Mouse (Mus musculus): ENCODE measurements at regions not wholly inside any gene's neighbourhood (a gene's known extent, or its start where the extent isn't known, plus 50 kb on each side); places are given as distances from the start of the nearest gene placed in this dataset.

DNA sequence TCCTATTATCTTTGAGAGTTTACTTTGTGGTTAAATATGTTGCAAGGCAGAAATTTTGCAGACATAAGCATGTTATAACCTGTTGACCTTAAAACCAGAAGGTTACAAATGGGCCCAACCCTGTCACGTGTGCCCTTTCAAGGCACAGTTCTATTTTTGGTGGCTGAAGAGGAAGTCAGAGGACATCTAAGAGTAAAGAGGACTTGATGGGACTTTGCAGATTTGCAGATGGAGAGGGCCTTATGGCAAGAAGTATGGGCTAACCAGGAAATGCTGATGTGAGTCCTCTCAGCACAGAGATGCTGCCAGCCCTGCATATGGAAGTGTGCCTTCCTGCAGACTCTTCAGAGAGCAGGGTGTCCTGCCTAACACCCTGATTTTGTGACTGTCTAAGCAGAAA is 101.6 kb upstream of the Ednrb start:
- no peak for ATAC-seq (ENCODE audit: insufficient number of reproducible peaks, insufficient read depth, low FRiP score, low read depth)
- 29% methylated on average over 1 of the region's 1 CpGs for WGBS

GRCm38 (mm10) chr14:103939867-103940266 is 95.7 kb upstream of the Ednrb start:
- Histone ChIP-seq H3K4me1 (ENCODE audit: control insufficient read depth, insufficient read depth, low read length) (no peaks in the 10 kb centered on the region), H3K4me3 (ENCODE audit: low read depth, low read length) (no peak overlapping the region), H3K9me3 (ENCODE audit: control insufficient read depth, low read depth, low read length) (no peaks in the 10 kb centered on the region), H3K27ac (ENCODE audit: low read length) (no peak overlapping the region), H3K27me3 (ENCODE audit: control insufficient read depth, insufficient read depth, low read length) (no peaks in the 10 kb centered on the region), H3K36me3 (ENCODE audit: control insufficient read depth, insufficient read depth, low read length) (no peaks in the 10 kb centered on the region), H3K4me2 (replicated peaks; ENCODE audit: low read depth, low read length) (no peak overlapping the region), H3K9ac (replicated peaks; ENCODE audit: low read depth, low read length) (no peak overlapping the region)
- WGBS, result 14% methylated on average over 3 of the region's 3 CpGs
- ATAC-seq (ENCODE audit: insufficient number of reproducible peaks, insufficient read depth, low FRiP score, low read depth), result no peak

More for the DNA sequence above, 101.6 kb upstream of the Ednrb start:
- Histone ChIP-seq H3K9me3 (ENCODE audit: control insufficient read depth, low read depth, low read length) (no peaks in the 10 kb centered on the region), H3K27ac (ENCODE audit: low read length) (no peak overlapping the region), H3K4me1 (ENCODE audit: control insufficient read depth, insufficient read depth, low read length) (0 out of 2 replicates have a peak, but pooled peaks cover 2% of the 10 kb centered on the region), H3K4me3 (ENCODE audit: low read depth, low read length) (no peak overlapping the region), H3K9ac (replicated peaks; ENCODE audit: low read depth, low read length) (no peak overlapping the region), H3K4me2 (replicated peaks; ENCODE audit: low read depth, low read length) (no peak overlapping the region), H3K27me3 (ENCODE audit: control insufficient read depth, insufficient read depth, low read length) (no peaks in the 10 kb centered on the region), H3K36me3 (ENCODE audit: control insufficient read depth, insufficient read depth, low read length) (no peaks in the 10 kb centered on the region)

- Histone ChIP-seq H3K4me2 (replicated peaks; ENCODE audit: low read depth, low read length) (no peak overlapping the region), H3K9me3 (ENCODE audit: control insufficient read depth, low read depth, low read length) (no peaks in the 10 kb centered on the region), H3K4me3 (ENCODE audit: low read depth, low read length) (no peak overlapping the region), H3K36me3 (ENCODE audit: control insufficient read depth, insufficient read depth, low read length) (no peaks in the 10 kb centered on the region), H3K27ac (ENCODE audit: low read length) (no peak overlapping the region), H3K27me3 (ENCODE audit: control insufficient read depth, insufficient read depth, low read length) (no peaks in the 10 kb centered on the region), H3K4me1 (ENCODE audit: control insufficient read depth, insufficient read depth, low read length) (no peaks in the 10 kb centered on the region), H3K9ac (replicated peaks; ENCODE audit: low read depth, low read length) (no peak overlapping the region)
- WGBS, result 83% methylated on average over 5 of the region's 5 CpGs
- ATAC-seq (ENCODE audit: insufficient number of reproducible peaks, insufficient read depth, low FRiP score, low read depth), result no peak
Measured at GRCm38 (mm10) chr14:103938937-103939336, 94.7 kb upstream of the Ednrb start.

- WGBS, result 86% methylated on average over 9 of the region's 9 CpGs
- Histone ChIP-seq H3K27me3 (ENCODE audit: control insufficient read depth, insufficient read depth, low read length) (no peaks in the 10 kb centered on the region), H3K36me3 (ENCODE audit: control insufficient read depth, insufficient read depth, low read length) (no peaks in the 10 kb centered on the region), H3K4me3 (ENCODE audit: low read depth, low read length) (no peak overlapping the region), H3K27ac (ENCODE audit: low read length) (no peak overlapping the region), H3K4me1 (ENCODE audit: control insufficient read depth, insufficient read depth, low read length) (no peaks in the 10 kb centered on the region), H3K4me2 (replicated peaks; ENCODE audit: low read depth, low read length) (no peak overlapping the region), H3K9ac (replicated peaks; ENCODE audit: low read depth, low read length) (no peak overlapping the region), H3K9me3 (ENCODE audit: control insufficient read depth, low read depth, low read length) (no peaks in the 10 kb centered on the region)
- ATAC-seq (ENCODE audit: insufficient number of reproducible peaks, insufficient read depth, low FRiP score, low read depth), result no peak
Measured at GRCm38 (mm10) chr14:103938201-103938600, 94.0 kb upstream of the Ednrb start.

DNA sequence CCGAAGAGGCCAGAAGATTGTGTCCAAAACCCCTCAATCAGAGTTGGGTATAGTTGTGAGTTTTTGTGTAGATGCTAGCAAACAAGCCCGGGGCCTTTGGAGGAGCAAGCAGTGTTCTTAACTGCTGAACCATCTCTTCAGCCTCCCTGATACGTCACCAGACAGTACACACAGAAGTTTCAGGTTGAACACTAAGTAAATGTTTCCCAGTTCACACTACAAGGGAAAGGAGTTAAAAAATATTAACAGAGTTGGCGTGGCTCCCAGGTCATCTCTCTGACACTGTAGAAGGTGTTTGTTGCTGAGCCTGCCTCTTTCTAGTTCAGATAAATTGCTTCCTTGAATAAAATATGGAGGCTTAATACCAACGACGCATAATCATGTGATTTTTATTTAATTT is 93.5 kb upstream of the Ednrb start:
- no peaks in the 10 kb centered on the region for H3K27me3 ChIP-seq (ENCODE audit: control insufficient read depth, insufficient read depth, low read length)
- H3K9ac ChIP-seq (replicated peaks; ENCODE audit: low read depth, low read length), result no peak overlapping the region
- H3K4me2 ChIP-seq (replicated peaks; ENCODE audit: low read depth, low read length), result no peak overlapping the region
- no peak overlapping the region for H3K4me3 ChIP-seq (ENCODE audit: low read depth, low read length)
- H3K27ac ChIP-seq (ENCODE audit: low read length), result no peak overlapping the region
- H3K36me3 ChIP-seq (ENCODE audit: control insufficient read depth, insufficient read depth, low read length), result no peaks in the 10 kb centered on the region
- no peak for ATAC-seq (ENCODE audit: insufficient number of reproducible peaks, insufficient read depth, low FRiP score, low read depth)
- 80% methylated on average over 6 of the region's 6 CpGs for WGBS
- no peaks in the 10 kb centered on the region for H3K9me3 ChIP-seq (ENCODE audit: control insufficient read depth, low read depth, low read length)
- no peaks in the 10 kb centered on the region for H3K4me1 ChIP-seq (ENCODE audit: control insufficient read depth, insufficient read depth, low read length)

DNA sequence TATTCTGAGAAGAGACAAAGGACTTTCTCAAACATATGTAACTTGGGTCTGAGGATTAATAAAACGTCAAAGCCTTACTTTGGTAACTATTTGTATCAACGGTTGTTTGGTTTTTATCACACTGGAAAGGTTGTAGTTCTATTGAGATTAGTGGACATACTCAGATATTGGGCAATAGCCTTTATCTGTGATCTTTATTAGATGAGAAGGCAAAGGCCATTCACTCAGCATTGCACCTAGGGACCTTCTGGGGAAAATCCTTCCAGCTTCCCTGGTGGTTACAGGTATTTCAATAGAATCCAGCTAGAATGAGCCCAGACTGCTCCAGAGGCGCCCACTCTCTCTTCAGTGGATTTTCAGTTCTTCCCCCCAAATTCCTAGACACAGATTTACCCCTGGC is 89.6 kb upstream of the Ednrb start:
- no peak for ATAC-seq (ENCODE audit: insufficient number of reproducible peaks, insufficient read depth, low FRiP score, low read depth)
- H3K4me2 ChIP-seq (replicated peaks; ENCODE audit: low read depth, low read length), result no peak overlapping the region
- H3K4me1 ChIP-seq (ENCODE audit: control insufficient read depth, insufficient read depth, low read length), result no peaks in the 10 kb centered on the region
- H3K27ac ChIP-seq (ENCODE audit: low read length), result no peak overlapping the region
- no peaks in the 10 kb centered on the region for H3K9me3 ChIP-seq (ENCODE audit: control insufficient read depth, low read depth, low read length)
- H3K27me3 ChIP-seq (ENCODE audit: control insufficient read depth, insufficient read depth, low read length), result no peaks in the 10 kb centered on the region
- whole genome bisulfite sequencing, result 73% methylated on average over 3 of the region's 3 CpGs
- H3K9ac ChIP-seq (replicated peaks; ENCODE audit: low read depth, low read length), result no peak overlapping the region
- no peaks in the 10 kb centered on the region for H3K36me3 ChIP-seq (ENCODE audit: control insufficient read depth, insufficient read depth, low read length)
- no peak overlapping the region for H3K4me3 ChIP-seq (ENCODE audit: low read depth, low read length)

DNA sequence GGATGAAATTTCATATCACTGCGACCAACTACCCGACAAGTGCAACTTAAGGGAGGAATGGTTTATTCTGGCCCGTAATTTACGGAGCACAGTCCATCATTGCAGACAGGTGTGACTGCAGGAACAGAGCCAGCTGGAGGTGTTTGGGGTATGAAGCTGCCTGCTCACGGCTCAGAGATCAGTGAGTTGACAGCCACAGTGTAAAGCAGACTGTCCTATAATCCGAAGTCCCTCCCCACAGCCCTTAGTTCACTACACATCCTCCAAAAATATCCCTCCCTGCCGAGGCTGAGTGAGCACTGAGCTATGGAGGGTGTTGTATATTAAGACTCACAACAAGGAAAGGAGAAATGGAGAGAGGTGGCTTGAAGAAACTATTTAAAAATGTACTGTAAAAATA is 88.0 kb upstream of the Ednrb start:
- H3K4me2 ChIP-seq (replicated peaks; ENCODE audit: low read depth, low read length), result no peak overlapping the region
- H3K4me1 ChIP-seq (ENCODE audit: control insufficient read depth, insufficient read depth, low read length), result no peaks in the 10 kb centered on the region
- H3K4me3 ChIP-seq (ENCODE audit: low read depth, low read length), result no peak overlapping the region
- ATAC-seq (ENCODE audit: insufficient number of reproducible peaks, insufficient read depth, low FRiP score, low read depth), result no peak
- H3K36me3 ChIP-seq (ENCODE audit: control insufficient read depth, insufficient read depth, low read length), result no peaks in the 10 kb centered on the region
- H3K27me3 ChIP-seq (ENCODE audit: control insufficient read depth, insufficient read depth, low read length), result no peaks in the 10 kb centered on the region
- no peak overlapping the region for H3K27ac ChIP-seq (ENCODE audit: low read length)
- no peak overlapping the region for H3K9ac ChIP-seq (replicated peaks; ENCODE audit: low read depth, low read length)
- WGBS, result 51% methylated on average over 7 of the region's 7 CpGs
- no peaks in the 10 kb centered on the region for H3K9me3 ChIP-seq (ENCODE audit: control insufficient read depth, low read depth, low read length)

DNA sequence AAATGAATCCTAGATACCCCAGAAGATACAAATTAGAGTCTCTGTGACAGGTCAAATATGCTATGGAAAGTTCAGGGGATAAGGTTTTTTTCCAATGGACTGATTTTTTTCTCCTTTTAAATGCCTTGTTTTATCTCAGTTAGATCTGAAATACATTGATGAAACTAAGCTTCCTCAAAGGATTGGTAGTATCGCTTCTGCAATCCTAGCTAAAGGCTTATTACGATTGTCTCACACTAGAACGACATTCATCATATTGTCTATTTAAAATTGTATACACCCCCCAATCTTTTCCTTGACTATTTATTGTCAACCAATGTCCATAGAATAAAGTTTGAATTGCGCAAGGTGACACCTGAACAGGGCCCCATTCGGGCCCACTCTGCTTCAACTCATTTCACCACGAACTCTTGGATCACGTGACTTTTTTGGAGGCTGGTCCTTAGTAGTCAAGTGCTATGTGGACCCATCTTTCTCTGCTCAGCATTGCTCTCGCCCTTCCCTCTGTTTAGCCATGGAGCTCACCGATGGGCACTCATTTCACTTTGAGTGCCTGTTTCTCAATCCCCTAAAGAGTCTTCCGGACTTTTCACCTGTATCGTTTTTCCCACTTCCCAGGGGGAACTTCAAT is 85.6 kb upstream of the Ednrb start:
- Histone ChIP-seq H3K27me3 (ENCODE audit: control insufficient read depth, insufficient read depth, low read length) (no peaks in the 10 kb centered on the region), H3K36me3 (ENCODE audit: control insufficient read depth, insufficient read depth, low read length) (no peaks in the 10 kb centered on the region), H3K9ac (replicated peaks; ENCODE audit: low read depth, low read length) (no peak overlapping the region), H3K4me1 (ENCODE audit: control insufficient read depth, insufficient read depth, low read length) (no peaks in the 10 kb centered on the region), H3K9me3 (ENCODE audit: control insufficient read depth, low read depth, low read length) (no peaks in the 10 kb centered on the region), H3K4me3 (ENCODE audit: low read depth, low read length) (no peak overlapping the region), H3K4me2 (replicated peaks; ENCODE audit: low read depth, low read length) (no peak overlapping the region), H3K27ac (ENCODE audit: low read length) (no peak overlapping the region)
- WGBS, result 91% methylated on average over 11 of the region's 11 CpGs
- ATAC-seq (ENCODE audit: insufficient number of reproducible peaks, insufficient read depth, low FRiP score, low read depth), result no peak

DNA sequence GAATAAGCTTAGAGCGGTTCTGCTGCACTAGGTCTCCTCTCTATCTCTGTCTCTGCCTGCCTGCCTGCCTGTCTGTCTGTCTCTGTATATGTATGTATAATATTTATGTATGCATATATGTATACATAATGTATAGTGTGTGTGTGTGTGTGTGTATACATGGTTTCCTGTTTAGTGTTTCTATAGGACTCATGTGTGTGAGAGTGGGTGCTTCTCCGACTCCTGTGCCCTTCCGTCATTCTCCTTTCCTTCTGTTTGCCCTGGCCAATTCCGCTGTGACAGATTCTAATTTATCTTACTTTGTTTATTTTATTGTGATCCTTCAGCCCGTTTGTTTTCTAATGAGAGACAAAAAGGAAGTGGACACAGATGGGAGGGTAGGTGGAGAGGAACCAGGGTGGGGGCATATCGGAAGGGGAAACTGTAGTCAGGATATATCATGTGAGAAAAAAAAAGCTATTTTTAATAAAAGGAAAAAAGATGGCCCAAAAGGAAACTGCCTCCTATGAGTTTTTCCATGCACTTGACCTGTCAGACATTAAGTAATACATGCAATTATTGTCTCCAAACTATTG is 85.0 kb upstream of the Ednrb start:
- no peak overlapping the region for H3K9ac ChIP-seq (replicated peaks; ENCODE audit: low read depth, low read length)
- H3K4me1 ChIP-seq (ENCODE audit: control insufficient read depth, insufficient read depth, low read length), result no peaks in the 10 kb centered on the region
- no peaks in the 10 kb centered on the region for H3K36me3 ChIP-seq (ENCODE audit: control insufficient read depth, insufficient read depth, low read length)
- H3K9me3 ChIP-seq (ENCODE audit: control insufficient read depth, low read depth, low read length), result no peaks in the 10 kb centered on the region
- no peak overlapping the region for H3K4me2 ChIP-seq (replicated peaks; ENCODE audit: low read depth, low read length)
- no peak for ATAC-seq (ENCODE audit: insufficient number of reproducible peaks, insufficient read depth, low FRiP score, low read depth)
- H3K4me3 ChIP-seq (ENCODE audit: low read depth, low read length), result no peak overlapping the region
- no peaks in the 10 kb centered on the region for H3K27me3 ChIP-seq (ENCODE audit: control insufficient read depth, insufficient read depth, low read length)
- 35% methylated on average over 6 of the region's 6 CpGs for WGBS
- no peak overlapping the region for H3K27ac ChIP-seq (ENCODE audit: low read length)
